In the genomic region with DNA sequence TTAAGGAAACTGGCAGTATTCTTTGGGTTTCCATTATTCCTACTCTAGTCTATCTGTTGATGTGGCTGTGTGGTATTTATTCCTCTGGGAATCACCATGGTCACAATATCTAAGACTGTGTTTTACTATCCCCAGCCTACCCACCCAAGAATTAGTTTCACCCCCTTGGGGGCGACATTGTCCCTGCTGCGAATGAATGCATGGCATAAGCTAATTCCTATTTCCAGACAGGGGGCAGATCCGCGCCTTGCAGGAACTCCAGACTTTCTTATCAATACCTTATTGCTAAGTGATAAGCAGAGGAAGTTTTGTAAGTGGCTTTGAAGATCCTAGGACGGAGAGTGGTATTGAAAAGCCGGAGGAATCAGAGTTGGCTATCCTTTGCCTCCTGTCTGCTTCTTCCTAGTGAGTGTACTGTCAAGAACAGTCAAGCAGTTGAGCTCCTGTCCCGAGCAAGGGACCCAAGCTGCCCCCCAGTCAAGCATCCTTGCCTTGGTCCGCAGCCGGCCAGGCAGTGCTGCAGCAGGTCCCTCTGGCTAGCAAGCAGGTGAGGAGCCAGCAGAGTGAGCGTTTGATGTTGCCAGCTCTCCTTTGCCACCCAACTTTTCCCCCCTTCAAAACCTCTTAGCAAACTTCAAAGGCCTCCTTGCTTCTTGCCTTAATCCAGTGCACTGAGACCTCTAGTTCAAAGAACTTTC, we compare ENCODE assay signal across 9 mouse cellular contexts.
A peak's percentile ranks its signal among the peaks of the same experiment; 100 is the strongest.
DNase-seq lines count a peak whose midpoint lies in the region; ATAC-seq and TF ChIP-seq lines count a peak whose summit lies in the region.
"Had no signal": no experiment of that assay in that cellular context is flagged by ENCODE, and none has a peak within 500 bp of the region (broad histone marks: within the 10 kb centered on the region; RNA-seq: fewer than 3 reads in every experiment).

No protein-coding gene starts in this region.

- H3K36me3 ChIP-seq in intestine, embryonic 14.5 days (ENCODE audit: control insufficient read depth, insufficient read depth, low read length): no peaks in the 10 kb centered on the region
- H3K36me3 ChIP-seq in intestine, embryonic 16.5 days (ENCODE audit: control insufficient read depth, insufficient read depth, low read length): no peaks in the 10 kb centered on the region
- H3K36me3 ChIP-seq in forebrain, embryonic 15.5 days: no peaks in the 10 kb centered on the region
- no peaks in the 10 kb centered on the region for H3K36me3 ChIP-seq in limb, embryonic 14.5 days (ENCODE audit: control insufficient read depth, insufficient read depth, low read length)
- no peaks in the 10 kb centered on the region for H3K36me3 ChIP-seq in stomach, embryonic 15.5 days

- 0 out of 2 replicates have a peak, but pooled peaks cover 3% of the 10 kb centered on the region for H3K27me3 ChIP-seq in intestine, embryonic 14.5 days (replicated peaks; ENCODE audit: control insufficient read depth, insufficient read depth, low read length)
- no peaks in the 10 kb centered on the region for H3K27me3 ChIP-seq in intestine, embryonic 16.5 days (replicated peaks; ENCODE audit: control insufficient read depth, insufficient read depth, low read length)
- H3K27me3 ChIP-seq in forebrain, embryonic 15.5 days: no peaks in the 10 kb centered on the region
- H3K27me3 ChIP-seq in limb, embryonic 14.5 days (ENCODE audit: control insufficient read depth, insufficient read depth, low read length): no peaks in the 10 kb centered on the region
- no peaks in the 10 kb centered on the region for H3K27me3 ChIP-seq in stomach, embryonic 15.5 days (replicated peaks)

- H3K27ac ChIP-seq in intestine, embryonic 14.5 days (ENCODE audit: low read depth): no peak overlapping the region
- no peak overlapping the region for H3K27ac ChIP-seq in intestine, embryonic 16.5 days (ENCODE audit: low read length)
- peak overlapping the region; percentile 81 for H3K27ac ChIP-seq in forebrain, embryonic 15.5 days (replicated peaks)
- no peak overlapping the region for H3K27ac ChIP-seq in limb, embryonic 14.5 days (replicated peaks; ENCODE audit: low read depth, low read length)
- H3K27ac ChIP-seq in stomach, embryonic 15.5 days: no peak overlapping the region

- no peak for TF ChIP-seq POLR2A in limb, embryonic 14.5 days (IDR thresholded peaks at IDR 0.05; ENCODE audit: borderline replicate concordance, extremely low read depth, insufficient read depth, insufficient read length)

- H3K4me3 ChIP-seq in intestine, embryonic 14.5 days (ENCODE audit: low read depth, low read length): no peak overlapping the region
- no peak overlapping the region for H3K4me3 ChIP-seq in intestine, embryonic 16.5 days (ENCODE audit: low read length)
- peak overlapping the region; percentile 17 for H3K4me3 ChIP-seq in forebrain, embryonic 15.5 days
- no peak overlapping the region for H3K4me3 ChIP-seq in limb, embryonic 14.5 days (replicated peaks; ENCODE audit: low read length)
- H3K4me3 ChIP-seq in stomach, embryonic 15.5 days (replicated peaks): no peak overlapping the region
- H3K4me3 ChIP-seq: myocyte had no signal

- 13% methylated on average over 10 of the region's 10 CpGs for WGBS in intestine, embryonic 14.5 days
- 14% methylated on average over 10 of the region's 10 CpGs for WGBS in intestine, embryonic 16.5 days
- WGBS in forebrain, embryonic 15.5 days: 2% methylated on average over 10 of the region's 10 CpGs
- WGBS in limb, embryonic 14.5 days: 7% methylated on average over 10 of the region's 10 CpGs
- 13% methylated on average over 10 of the region's 10 CpGs for WGBS in stomach, embryonic 15.5 days

- no peak for ATAC-seq in intestine, embryonic 14.5 days (replicated peaks; ENCODE audit: low FRiP score, low TSS enrichment, low read depth)
- ATAC-seq in intestine, embryonic 16.5 days: no peak
- peak; percentile 48 for ATAC-seq in forebrain, embryonic 15.5 days (replicated peaks)
- ATAC-seq in limb, embryonic 14.5 days (ENCODE audit: low FRiP score, low read depth): no peak
- ATAC-seq in stomach, embryonic 15.5 days (ENCODE audit: insufficient read depth, low FRiP score, low read depth): no peak

- peak overlapping the region; percentile 28; the same call in 1 of the 2 replicates for H3K4me2 ChIP-seq in intestine, embryonic 14.5 days (ENCODE audit: low read length)
- H3K4me2 ChIP-seq in intestine, embryonic 16.5 days (ENCODE audit: low read depth, low read length): no peak overlapping the region
- peak overlapping the region; percentile 34 for H3K4me2 ChIP-seq in forebrain, embryonic 15.5 days (replicated peaks)
- peak overlapping the region; percentile 36 for H3K4me2 ChIP-seq in limb, embryonic 14.5 days (replicated peaks; ENCODE audit: low read depth, low read length, severe bottlenecking)
- peak overlapping the region; percentile 23; the same call in 1 of the 2 replicates for H3K4me2 ChIP-seq in stomach, embryonic 15.5 days

- H3K9me3 ChIP-seq in intestine, embryonic 14.5 days (ENCODE audit: control insufficient read depth, low read length): no peaks in the 10 kb centered on the region
- no peaks in the 10 kb centered on the region for H3K9me3 ChIP-seq in intestine, embryonic 16.5 days (ENCODE audit: control insufficient read depth, low read length)
- no peaks in the 10 kb centered on the region for H3K9me3 ChIP-seq in forebrain, embryonic 15.5 days
- no peaks in the 10 kb centered on the region for H3K9me3 ChIP-seq in limb, embryonic 14.5 days (ENCODE audit: control insufficient read depth, low read length)
- no peaks in the 10 kb centered on the region for H3K9me3 ChIP-seq in stomach, embryonic 15.5 days

- no peak for DNase-seq in intestine, embryonic 14.5 days (ENCODE audit: low spot score)
- peak; percentile 47 to 64 for DNase-seq in adrenal gland, postnatal 36 days
- DNase-seq in limb, embryonic 14.5 days (ENCODE audit: low spot score): no peak
- no peak for DNase-seq in urinary bladder, adult 18-20 months (ENCODE audit: low spot score in 2 of 2)
- no peak for DNase-seq in spleen, postnatal 14 days (ENCODE audit: low spot score in 2 of 2)

- no peaks in the 10 kb centered on the region; the same call in 1 of the 2 replicates for H3K4me1 ChIP-seq in intestine, embryonic 14.5 days (replicated peaks; ENCODE audit: control insufficient read depth, insufficient read depth, low read length)
- H3K4me1 ChIP-seq in intestine, embryonic 16.5 days (ENCODE audit: control insufficient read depth, insufficient read depth, low read length): no peaks in the 10 kb centered on the region
- peaks cover 54% of the 10 kb centered on the region for H3K4me1 ChIP-seq in forebrain, embryonic 15.5 days
- peaks cover 6% of the 10 kb centered on the region; the same call in 1 of the 2 replicates for H3K4me1 ChIP-seq in limb, embryonic 14.5 days (ENCODE audit: control insufficient read depth, insufficient read depth, low read length)
- H3K4me1 ChIP-seq in stomach, embryonic 15.5 days: no peaks in the 10 kb centered on the region

- H3K9ac ChIP-seq in intestine, embryonic 14.5 days (ENCODE audit: low read length): no peak overlapping the region
- H3K9ac ChIP-seq in intestine, embryonic 16.5 days (ENCODE audit: low read depth, low read length): no peak overlapping the region
- H3K9ac ChIP-seq in forebrain, embryonic 15.5 days (replicated peaks): peak overlapping the region; percentile 24; the same call in 1 of the 2 replicates
- H3K9ac ChIP-seq in limb, embryonic 14.5 days (ENCODE audit: low read depth, low read length, severe bottlenecking): no peak overlapping the region
- no peak overlapping the region for H3K9ac ChIP-seq in stomach, embryonic 15.5 days

Comparison
In these comparisons a context has a peak if more than half of its experiments do, and no peak if none do; other contexts are left out.
1. DNase-seq: peak in adrenal gland, postnatal 36 days (2 of 2); none in intestine, embryonic 14.5 days (single experiment), limb, embryonic 14.5 days (single experiment), urinary bladder, adult 18-20 months (0 of 2) and spleen, postnatal 14 days (0 of 2).